Mouse (Mus musculus) right cerebral cortex, postnatal 10 days (tissue): ENCODE measurements around the gene Olfr987.
A peak's percentile ranks its signal among the peaks of the same experiment; 100 is the strongest.
"Not testable (repeated sequence)": the region's sequence is repeated elsewhere in the genome, so short reads cannot be mapped to it uniquely, and the experiment has no call there.

Experiments used
- DNase-seq, 2 experiments: peaks; one replicate each; pipeline ENCODE4 v3.0.0; 2021; ENCODE audit warnings: low spot score in 2 of 2

Gene Olfr987

GRCm38 (mm10) chr2:85339215-85339614 is at the start of gene Olfr987:
Olfr987 (minus strand) TSS chr2:85339315.
- not testable (repeated sequence) for DNase-seq

GRCm38 (mm10) chr2:85363127-85363526 is 24.0 kb upstream of the Olfr987 start, which contains the start of gene Olfr988:
Olfr988 (minus strand) TSS chr2:85363227.
- DNase-seq, result not testable (repeated sequence)

GRCm38 (mm10) chr2:85339972-85340371 is 857 bp upstream of the Olfr987 start:
- no peak for DNase-seq

DNA sequence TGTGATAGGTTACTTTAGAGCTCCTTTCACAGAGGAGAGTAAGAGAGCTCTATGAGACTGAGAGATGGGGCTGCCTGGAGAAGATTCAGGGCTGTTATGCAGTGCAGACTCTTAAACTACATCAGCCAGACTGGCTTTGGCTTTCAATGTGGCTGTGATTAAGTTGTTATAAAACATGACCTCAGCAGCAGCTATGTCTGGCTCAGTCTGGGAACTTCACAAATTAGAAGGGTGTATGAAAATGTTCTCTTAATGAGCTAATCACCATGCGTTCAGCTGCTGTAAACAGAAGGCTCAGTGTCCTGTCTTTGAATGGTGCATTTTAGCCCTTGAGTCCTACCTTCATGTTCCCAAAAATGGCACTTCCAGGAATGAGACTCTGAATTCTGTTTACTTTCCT is 20.0 kb downstream of the Olfr987 start:
- no peak for DNase-seq

DNA sequence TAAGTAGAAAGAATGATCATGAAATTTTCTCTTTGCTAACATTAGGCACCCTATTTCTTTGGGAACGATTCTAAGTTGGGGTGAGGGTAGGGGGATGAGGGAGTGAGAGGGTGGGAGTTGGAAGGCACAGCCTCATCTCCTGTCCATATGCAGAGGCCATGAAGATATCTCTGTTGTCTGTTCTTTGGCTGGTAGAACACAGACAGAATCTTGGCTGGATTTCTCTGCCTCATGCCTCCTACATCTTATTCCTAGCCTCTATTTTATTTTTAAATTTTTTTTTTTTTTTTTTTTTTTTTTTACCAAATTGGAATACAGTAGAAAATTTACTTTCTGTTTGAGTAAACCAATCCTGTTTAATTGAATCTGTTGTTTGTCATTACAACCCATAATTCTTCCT is 53.7 kb downstream of the Olfr987 start:
- DNase-seq, result no peak

GRCm38 (mm10) chr2:85284626-85285025 is 54.5 kb downstream of the Olfr987 start:
- peak; percentile 77 to 89 for DNase-seq

GRCm38 (mm10) chr2:85283631-85284466 is 55.3 kb downstream of the Olfr987 start:
- no peak for DNase-seq

DNA sequence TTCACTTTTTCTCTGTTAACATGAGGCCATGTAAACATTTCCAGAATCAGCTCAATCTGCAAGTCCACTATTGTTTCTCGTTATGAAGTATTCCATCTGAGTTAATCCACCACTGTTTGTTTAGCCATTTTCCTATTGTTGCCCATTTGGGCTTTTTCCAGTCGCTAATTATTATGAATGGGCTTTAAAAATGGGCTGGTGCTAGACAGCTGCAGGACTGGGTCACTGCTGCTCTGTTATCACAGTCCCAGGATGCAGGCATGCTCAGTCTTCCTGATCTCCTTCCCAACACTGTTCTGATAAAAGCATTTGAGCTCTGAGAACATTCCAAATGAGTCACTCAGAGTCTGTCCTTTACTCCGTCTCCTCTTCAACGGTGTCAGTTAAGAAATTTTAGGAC is 58.1 kb downstream of the Olfr987 start:
- DNase-seq, result no peak
